Mouse (Mus musculus) heart, adult 2 months (tissue): ENCODE data around the gene Etv2. TPM values are rescaled to one million over a fixed set of nuclear protein-coding genes. Genes with fewer than 3 reads are reported as not detected.

ENCODE experiments used
- DNase-seq, 2 experiments: peaks; one replicate each; pipeline ENCODE4 v3.0.0; 2021
- H3K27ac ChIP-seq: fragments of 200-600 bp; 2 replicates; pipeline ENCODE4 v1.8.1; 2022
- H3K27me3 ChIP-seq: fragments of 200-500 bp; 2 replicates; pipeline ENCODE4 v1.6.1; 2012; ENCODE audit warnings: mild to moderate bottlenecking, low read length, inconsistent platforms, mixed read lengths; ENCODE audit not compliant: control insufficient read depth, insufficient read depth
- H3K36me3 ChIP-seq: fragments of 200-500 bp; 2 replicates; pipeline ENCODE4 v1.6.1; 2012; ENCODE audit warnings: low read length, inconsistent platforms; ENCODE audit not compliant: control insufficient read depth, insufficient read depth
- H3K4me1 ChIP-seq: fragments of 200-500 bp; 2 replicates; pipeline ENCODE4 v1.6.1; 2011; ENCODE audit warnings: low read length; ENCODE audit not compliant: control insufficient read depth, insufficient read depth
- H3K4me3 ChIP-seq: fragments of 200-600 bp; 2 replicates; pipeline ENCODE4 v1.8.1; 2022
- H3K79me2 ChIP-seq: fragments of 200-500 bp; replicated peaks from 2 replicates; pipeline ENCODE4 v1.6.1; 2012; ENCODE audit warnings: mild to moderate bottlenecking, inconsistent platforms, low read length, moderate library complexity, mixed read lengths; ENCODE audit not compliant: control insufficient read depth, insufficient read depth
- H3K9ac ChIP-seq: fragments of 200-500 bp; 2 replicates; pipeline ENCODE4 v1.6.1; 2012; ENCODE audit warnings: low read depth, mild to moderate bottlenecking, control low read depth, inconsistent platforms, low read length, mixed read lengths
- CTCF ChIP-seq: fragments of 200-600 bp; IDR thresholded peaks from 2 replicates; pipeline ENCODE4 v1.8.1; 2022; ENCODE audit warnings: antibody characterized with exemption, mild to moderate bottlenecking, moderate library complexity
- EP300 ChIP-seq: fragments of 200-500 bp; IDR thresholded peaks from 2 replicates; pipeline ENCODE4 v1.6.1; 2011; ENCODE audit warnings: low read depth, low read length, control low read depth; ENCODE audit not compliant: insufficient read depth
- POLR2A ChIP-seq: fragments of 200-500 bp; IDR thresholded peaks from 2 replicates; pipeline ENCODE4 v1.6.1; 2011; ENCODE audit warnings: mild to moderate bottlenecking, low read depth, low read length, control low read depth; ENCODE audit not compliant: insufficient read depth
- WGBS: fragments of 180-500 bp; shearing (Covaris S2); methylation state at CpG from one replicate; pipeline ENCODE4 v1.1.7; 2018; 5-methylcytosine and 5-hydroxymethylcytosine counted together
- intact Hi-C: fragments of 180-260 bp; cut with DNase I; formaldehyde crosslinking; loops from one replicate; pipeline ENCODE4 v1.15.1; 2025
- polyA plus RNA-seq: library from polyadenylated mRNA; depleted of rRNA; stranded (reverse); fragments of >200 nt; gene quantifications from 2 replicates; pipeline ENCODE4 v1.2.3, GENCODE M21; 2012
- total RNA-seq, 2 experiments: library from RNA; stranded (reverse); gene quantifications; 2 replicates each; pipeline ENCODE4 v1.2.3; 2021

The Etv2 gene
- total and polyA plus RNA-seq, 3 experiments = not detected

DNA sequence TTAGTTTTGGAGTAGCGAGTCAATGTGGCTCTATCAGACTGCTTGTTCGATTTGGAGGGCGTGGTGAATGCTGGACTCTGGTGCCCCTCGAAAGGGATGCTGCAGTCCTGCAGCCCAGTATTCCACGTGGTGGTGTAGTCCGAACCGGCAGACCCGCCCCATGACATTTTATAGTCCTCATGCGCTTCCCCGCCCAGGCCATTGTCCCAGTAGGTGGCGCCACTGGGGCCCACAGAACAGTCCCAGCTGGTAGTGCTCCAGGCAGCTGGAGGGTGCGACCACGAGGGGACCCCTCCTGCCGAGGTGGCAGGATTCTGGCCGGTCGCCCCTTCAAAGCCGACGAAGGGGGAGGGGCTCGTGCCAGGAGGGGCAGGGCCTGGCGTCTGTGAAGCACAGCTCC lies 1.0 kb downstream of the Etv2 start:
- H3K27ac ChIP-seq = no peak overlapping the region
- 2% methylated on average over 20 of the region's 20 CpGs for WGBS

DNA sequence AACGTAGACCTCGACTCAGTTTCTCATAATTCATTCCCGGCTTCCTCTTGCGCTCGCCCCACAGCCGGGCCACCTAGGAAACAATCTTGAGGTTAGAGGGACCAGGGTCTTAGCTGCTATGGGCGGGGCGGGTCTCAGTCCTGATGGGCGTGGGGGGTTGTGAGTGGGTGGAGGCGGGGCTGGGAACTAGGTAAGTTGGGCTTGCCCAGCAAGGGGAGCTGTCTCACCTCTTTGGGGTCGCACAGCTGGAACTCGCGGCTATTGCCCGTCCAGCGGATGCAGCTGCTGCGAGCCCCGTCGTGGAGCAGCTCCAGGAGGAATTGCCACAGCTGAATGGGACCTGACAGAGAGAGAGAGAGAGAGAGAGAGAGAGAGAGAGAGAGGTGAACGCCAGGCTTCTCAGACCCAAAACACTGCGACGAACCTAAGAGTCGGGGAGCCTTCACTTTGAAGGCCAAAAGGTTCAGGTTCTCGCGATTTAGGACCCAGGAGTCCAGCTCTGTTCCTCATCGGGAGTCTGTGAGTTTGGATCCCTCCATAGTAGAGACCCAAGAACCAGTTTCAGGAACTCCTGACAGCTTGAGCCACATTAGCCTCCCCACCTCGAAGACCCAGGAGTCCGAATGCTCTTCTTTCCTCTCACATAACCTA lies 1.8 kb downstream of the Etv2 start:
- H3K36me3 ChIP-seq = no peaks in the 10 kb centered on the region
- no peak for TF ChIP-seq EP300
- TF ChIP-seq CTCF = no peak
- TF ChIP-seq POLR2A = no peak
- peaks cover 15% of the 10 kb centered on the region for H3K27me3 ChIP-seq
- intact Hi-C loops = no loop called here
- H3K4me1 ChIP-seq = no peaks in the 10 kb centered on the region
- H3K27ac ChIP-seq = no peak overlapping the region
- no peak for DNase-seq
- H3K9ac ChIP-seq = no peak overlapping the region
- 14% methylated on average over 27 of the region's 27 CpGs for WGBS
- no peak overlapping the region for H3K4me3 ChIP-seq
- no peaks in the 10 kb centered on the region for H3K79me2 ChIP-seq

More for the DNA sequence above, 1.0 kb downstream of the Etv2 start:
- Histone ChIP-seq H3K36me3 (no peaks in the 10 kb centered on the region), H3K9ac (no peak overlapping the region), H3K79me2 (no peaks in the 10 kb centered on the region), H3K4me1 (no peaks in the 10 kb centered on the region), H3K27me3 (peaks cover 15% of the 10 kb centered on the region), H3K4me3 (no peak overlapping the region)
- DNase-seq = peak; percentile 18 to 42
- intact Hi-C loops = no loop called here
- TF ChIP-seq CTCF = peak; percentile 58
- TF ChIP-seq POLR2A = no peak
- no peak for TF ChIP-seq EP300

GRCm38 (mm10) chr7:30629013-30629412 lies 6.6 kb downstream of the Etv2 start:
- intact Hi-C loops = no loop called here
- H3K9ac ChIP-seq = no peak overlapping the region
- H3K4me1 ChIP-seq = peaks cover 4% of the 10 kb centered on the region
- no peak for DNase-seq
- H3K27me3 ChIP-seq = peaks cover 4% of the 10 kb centered on the region; the same call in 1 of the 2 replicates
- no peaks in the 10 kb centered on the region; the same call in none of the 2 replicates for H3K79me2 ChIP-seq
- TF ChIP-seq POLR2A (no peak), CTCF (no peak), EP300 (no peak)
- no peak overlapping the region for H3K4me3 ChIP-seq
- no peak overlapping the region for H3K27ac ChIP-seq
- peaks cover 7% of the 10 kb centered on the region for H3K36me3 ChIP-seq

DNA sequence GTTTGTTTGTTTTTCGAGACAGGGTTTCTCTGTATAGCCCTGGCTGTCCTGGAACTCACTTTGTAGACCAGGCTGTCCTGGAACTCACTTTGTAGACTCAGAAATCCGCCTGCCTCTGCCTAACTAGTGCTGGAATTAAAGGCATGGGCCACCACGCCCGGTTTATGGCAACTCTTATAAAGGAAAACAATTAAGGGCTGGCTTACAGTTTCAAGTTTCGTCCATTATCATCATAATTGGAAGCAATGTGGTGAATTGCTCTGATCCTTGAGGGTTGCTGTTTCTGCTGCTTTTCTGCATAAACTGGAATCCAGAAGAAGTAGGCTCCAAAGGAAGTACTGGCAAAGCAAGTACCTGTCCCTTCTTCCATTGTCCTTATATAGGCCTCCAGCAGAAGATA lies 9.0 kb downstream of the Etv2 start:
- no peak overlapping the region for H3K4me3 ChIP-seq
- no peaks in the 10 kb centered on the region for H3K27me3 ChIP-seq
- intact Hi-C loops = loop anchor here (2.0 kb wide), 1 partner anchor 24 kb away; the partner anchor contains the start of gene Rbm42
- DNase-seq = no peak
- TF ChIP-seq POLR2A = no peak
- TF ChIP-seq EP300 = no peak
- peaks cover 4% of the 10 kb centered on the region for H3K4me1 ChIP-seq
- peaks cover 2% of the 10 kb centered on the region for H3K79me2 ChIP-seq
- WGBS = 86% methylated on average over 5 of the region's 5 CpGs
- no peak overlapping the region for H3K27ac ChIP-seq
- H3K36me3 ChIP-seq = peaks cover 10% of the 10 kb centered on the region
- no peak overlapping the region for H3K9ac ChIP-seq

DNA sequence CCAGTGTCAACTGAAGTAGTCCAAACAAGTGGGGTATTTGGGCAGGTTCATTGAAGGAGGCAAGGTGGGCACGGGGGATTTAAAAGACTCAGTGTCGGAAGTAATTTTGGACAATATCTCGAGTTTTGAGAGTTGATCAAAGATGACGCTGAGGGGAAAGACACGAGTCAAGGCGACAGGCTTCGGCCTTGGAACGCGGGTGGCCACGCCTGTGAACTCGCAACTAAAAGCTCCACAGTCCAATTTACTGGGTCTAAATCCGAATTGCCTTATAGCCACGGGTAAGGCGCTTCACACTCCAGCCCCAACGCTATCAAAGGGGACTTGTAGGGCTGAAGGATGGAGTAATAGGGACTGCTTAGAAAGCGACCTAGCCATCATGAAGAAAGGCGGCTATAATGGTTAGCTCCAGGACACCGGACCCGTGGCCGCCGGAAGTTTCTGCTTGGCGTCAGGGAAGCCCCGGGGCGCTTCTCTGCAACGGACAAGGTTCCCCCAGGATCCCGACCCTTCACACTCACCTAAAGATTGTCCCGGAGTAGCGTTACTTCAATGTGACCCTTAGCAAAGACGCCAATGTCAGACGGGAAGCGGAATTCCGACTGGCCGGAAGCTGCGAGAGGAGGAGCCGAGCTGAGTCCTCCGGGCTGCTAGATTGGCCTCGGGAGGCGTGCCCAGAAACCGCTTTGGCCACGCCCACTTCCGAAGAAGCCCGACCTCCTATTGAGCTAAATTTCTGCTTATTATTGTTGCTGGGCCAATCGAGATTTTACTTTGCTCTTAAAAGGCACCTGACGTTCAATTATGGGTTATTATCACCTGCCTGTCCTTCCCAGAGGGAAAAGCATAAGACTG lies 9.9 kb downstream of the Etv2 start, which contains the start of gene Cox6b1:
Gene Cox6b1, minus strand, starts transcription at position 622 of the 855 bp plus-strand sequence.
- peak within 1 kb of the TSS; percentile 91 for H3K9ac ChIP-seq
- H3K36me3 ChIP-seq = peaks cover 13% of the 10 kb centered on the region
- intact Hi-C loops = loop anchor here (1.0 to 2.0 kb wide), 2 partner anchors 25 to 36 kb away; partner anchors contain the start of gene Rbm42
- H3K27ac ChIP-seq = peak within 1 kb of the TSS; percentile 94
- under 1% methylated on average over 44 of the region's 44 CpGs for WGBS
- peaks cover 2% of the 10 kb centered on the region for H3K79me2 ChIP-seq
- peak; percentile 89 to 92 for DNase-seq
- H3K27me3 ChIP-seq = no peaks in the 10 kb centered on the region
- TF ChIP-seq EP300 = 0 out of 2 replicates have a peak, but pooled peaks have one; percentile 18
- no peak for TF ChIP-seq CTCF
- peak; percentile 88 for TF ChIP-seq POLR2A
- H3K4me1 ChIP-seq = peaks cover 4% of the 10 kb centered on the region
- H3K4me3 ChIP-seq = peak within 1 kb of the TSS; percentile 71
